Mouse (Mus musculus) gastrocnemius, adult 2 months (tissue): ENCODE measurements around the gene Paqr5. TPM values are rescaled to one million over a fixed set of nuclear protein-coding genes. Genes with fewer than 3 reads are reported as not detected.

Experiments
- DNase-seq: peaks from one replicate; pipeline ENCODE4 v3.0.0; 2022
- H3K27ac ChIP-seq: fragments of 200-600 bp; 2 replicates; pipeline ENCODE4 v1.8.1; 2022; ENCODE audit warnings: mild to moderate bottlenecking
- H3K4me3 ChIP-seq: fragments of 200-600 bp; 2 replicates; pipeline ENCODE4 v1.8.1; 2022; ENCODE audit warnings: mild to moderate bottlenecking, moderate library complexity
- CTCF ChIP-seq: fragments of 200-600 bp; IDR thresholded peaks from 2 replicates; pipeline ENCODE4 v1.8.1; 2022; ENCODE audit warnings: antibody characterized with exemption, mild to moderate bottlenecking, moderate library complexity
- intact Hi-C: fragments of 180-260 bp; cut with DNase I; formaldehyde crosslinking; loops from one replicate; pipeline ENCODE4 v1.15.1; 2025
- total RNA-seq, 2 experiments: library from RNA; stranded (reverse); gene quantifications; 2 replicates each; pipeline ENCODE4 v1.2.3; 2021

The Paqr5 gene
- total RNA-seq, 2 experiments from 2014 or later = not detected

GRCm38 (mm10) chr9:61997860-61998259 is 28.8 kb downstream of the Paqr5 start:
- intact Hi-C loops = no loop called here
- TF ChIP-seq CTCF = no peak
- no peak overlapping the region for H3K27ac ChIP-seq
- no peak overlapping the region for H3K4me3 ChIP-seq
- peak; percentile 37 for DNase-seq

- intact Hi-C loops = no loop called here
- Histone ChIP-seq H3K4me3 (no peak overlapping the region), H3K27ac (no peak overlapping the region)
- no peak for TF ChIP-seq CTCF
- DNase-seq = no peak
Observed at GRCm38 (mm10) chr9:61991158-61991557, 35.5 kb downstream of the Paqr5 start.

- DNase-seq = no peak
- no peak for TF ChIP-seq CTCF
- intact Hi-C loops = no loop called here
- no peak overlapping the region for H3K4me3 ChIP-seq
- H3K27ac ChIP-seq = no peak overlapping the region
Observed at GRCm38 (mm10) chr9:61990738-61991137, 35.9 kb downstream of the Paqr5 start.

GRCm38 (mm10) chr9:61986055-61986454 is 40.6 kb downstream of the Paqr5 start:
- TF ChIP-seq CTCF = no peak
- H3K27ac ChIP-seq = no peak overlapping the region
- intact Hi-C loops = no loop called here
- no peak overlapping the region for H3K4me3 ChIP-seq
- no peak for DNase-seq

- no peak overlapping the region for H3K4me3 ChIP-seq
- H3K27ac ChIP-seq = no peak overlapping the region
- peak; percentile 77 for TF ChIP-seq CTCF
- peak; percentile 69 for DNase-seq
- intact Hi-C loops = loop anchor here (2.0 kb wide), 2 partner anchors 19 to 37 kb away; no protein-coding TSS in a partner anchor
Observed at GRCm38 (mm10) chr9:61985183-61985863, 41.3 kb downstream of the Paqr5 start.

- peak overlapping the region; percentile 8; the same call in 1 of the 2 replicates for H3K27ac ChIP-seq
- no peak for TF ChIP-seq CTCF
- no peak for DNase-seq
- intact Hi-C loops = no loop called here
- H3K4me3 ChIP-seq = no peak overlapping the region
Observed at GRCm38 (mm10) chr9:61982940-61983620, 43.6 kb downstream of the Paqr5 start.

GRCm38 (mm10) chr9:61981876-61982275 is 44.8 kb downstream of the Paqr5 start:
- Histone ChIP-seq H3K27ac (peak overlapping the region; percentile 9; the same call in 1 of the 2 replicates), H3K4me3 (no peak overlapping the region)
- TF ChIP-seq CTCF = no peak
- no peak for DNase-seq
- intact Hi-C loops = no loop called here

- peak; percentile 29; the same call in 1 of the 2 replicates for TF ChIP-seq CTCF
- H3K27ac ChIP-seq = no peak overlapping the region
- intact Hi-C loops = no loop called here
- DNase-seq = no peak
- no peak overlapping the region for H3K4me3 ChIP-seq
Observed at GRCm38 (mm10) chr9:61979983-61980382, 46.7 kb downstream of the Paqr5 start.

- no peak overlapping the region for H3K4me3 ChIP-seq
- no peak for DNase-seq
- no peak for TF ChIP-seq CTCF
- intact Hi-C loops = no loop called here
- H3K27ac ChIP-seq = 0 out of 2 replicates have a peak overlapping the region, but pooled peaks have one; percentile 24
Observed at GRCm38 (mm10) chr9:61977258-61977945, 49.3 kb downstream of the Paqr5 start.

GRCm38 (mm10) chr9:61972031-61972430 is 54.6 kb downstream of the Paqr5 start:
- DNase-seq = no peak
- Histone ChIP-seq H3K27ac (no peak overlapping the region), H3K4me3 (no peak overlapping the region)
- intact Hi-C loops = no loop called here
- TF ChIP-seq CTCF = no peak

GRCm38 (mm10) chr9:61971045-61971444 is 55.6 kb downstream of the Paqr5 start:
- no peak for DNase-seq
- intact Hi-C loops = no loop called here
- Histone ChIP-seq H3K4me3 (no peak overlapping the region), H3K27ac (no peak overlapping the region)
- TF ChIP-seq CTCF = no peak

GRCm38 (mm10) chr9:61967357-61967756 is 59.3 kb downstream of the Paqr5 start:
- no peak for TF ChIP-seq CTCF
- Histone ChIP-seq H3K27ac (no peak overlapping the region), H3K4me3 (no peak overlapping the region)
- DNase-seq = no peak
- intact Hi-C loops = loop anchor here (2.0 kb wide), 1 partner anchor 17 kb away; no protein-coding TSS in a partner anchor

GRCm38 (mm10) chr9:61965987-61966386 is 60.7 kb downstream of the Paqr5 start:
- TF ChIP-seq CTCF = no peak
- Histone ChIP-seq H3K27ac (no peak overlapping the region), H3K4me3 (no peak overlapping the region)
- intact Hi-C loops = loop anchor here (2.0 kb wide), 2 partner anchors 19 to 279 kb away; no protein-coding TSS in a partner anchor
- no peak for DNase-seq
